Mouse (Mus musculus) thymus, postnatal 25 days (tissue): ENCODE measurements around the gene Olfr1098.

Experiments used
- DNase-seq: peaks from one replicate; pipeline ENCODE4 v3.0.0; 2022

The Olfr1098 gene

GRCm38 (mm10) chr2:86924445-86924844 lies at the start of gene Olfr1098:
TSS of gene Olfr1098 (minus strand) at chr2:86924545.
- no peak for DNase-seq

GRCm38 (mm10) chr2:86960593-86960992 lies 36.2 kb upstream of the Olfr1098 start, which contains the start of gene Olfr1099:
TSS of gene Olfr1099 (minus strand) at chr2:86960693.
- DNase-seq: no peak

DNA sequence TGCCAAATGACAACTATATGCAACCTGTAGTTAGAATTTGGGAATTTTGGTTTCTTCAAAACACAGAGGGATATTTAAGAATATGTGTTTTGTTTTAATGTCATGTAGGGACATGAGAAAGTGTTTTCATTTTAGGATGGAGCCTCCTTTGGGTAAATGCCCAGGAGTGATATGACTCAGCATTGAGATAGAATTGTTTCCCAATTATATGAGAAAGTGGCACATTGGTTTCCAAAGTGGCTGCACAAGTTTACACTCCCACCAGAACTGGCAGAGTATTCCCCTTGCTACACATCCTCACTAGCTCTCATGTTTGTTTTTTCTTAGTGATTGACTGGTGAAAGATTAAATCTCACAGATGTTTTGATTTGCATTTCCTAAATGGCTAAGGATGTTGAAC lies 2.2 kb upstream of the Olfr1098 start:
- no peak for DNase-seq

- DNase-seq: no peak
Observed at GRCm38 (mm10) chr2:86905647-86906046, 18.7 kb downstream of the Olfr1098 start.

- DNase-seq: no peak
Observed at GRCm38 (mm10) chr2:86892116-86892515, 32.2 kb downstream of the Olfr1098 start, which contains the start of gene Olfr1097. TSS of gene Olfr1097 (minus strand) at chr2:86892216.

GRCm38 (mm10) chr2:86874702-86875101 lies 49.6 kb downstream of the Olfr1098 start, which contains the start of gene Gm13723:
TSS of gene Gm13723 (minus strand) at chr2:86874802.
- no peak for DNase-seq
